Mouse (Mus musculus) kidney, adult 2 months (tissue): ENCODE data around the gene Gja5.

ENCODE experiments used
- CTCF ChIP-seq: fragments of 200-500 bp; conservative IDR thresholded peaks from 2 replicates; pipeline ENCODE4 v1.5.1; 2011; ENCODE audit warnings: low read depth, mild to moderate bottlenecking, control low read depth, low read length, moderate library complexity, mixed read lengths; ENCODE audit not compliant: insufficient read depth, insufficient read length
- POLR2A ChIP-seq: fragments of 200-500 bp; IDR thresholded peaks from one replicate; pipeline ENCODE4 v1.6.1; 2011; ENCODE audit warnings: low read depth, low read length, control low read depth

DNA sequence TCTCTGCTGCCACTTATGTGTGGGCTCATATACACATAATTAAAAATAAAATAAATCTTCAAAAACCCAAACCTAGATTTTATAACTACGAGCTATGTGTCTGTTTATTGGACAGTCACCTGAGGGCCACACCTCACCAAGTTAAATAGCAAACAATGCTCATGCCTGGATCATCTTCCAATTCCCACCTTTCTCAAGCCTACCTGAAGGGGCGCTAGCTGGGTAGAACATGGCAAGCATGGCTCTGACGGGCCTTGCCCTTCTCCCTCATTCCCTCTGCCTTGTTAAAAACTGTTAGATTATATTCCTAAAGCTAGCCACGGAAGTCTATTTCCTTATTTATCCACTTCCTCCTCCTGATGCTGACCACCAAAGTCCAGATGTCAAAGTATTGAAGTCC, 173.9 kb downstream of the Gja5 start:
- TF ChIP-seq POLR2A (no peak), CTCF (no peak)
